Mouse (Mus musculus): ENCODE results near the gene Rai2. TPM values are rescaled to one million over a fixed set of nuclear protein-coding genes. Genes with fewer than 3 reads are reported as not detected.
"Not testable (repeated sequence)": the region's sequence is repeated elsewhere in the genome, so short reads cannot be mapped to it uniquely, and the experiment has no call there.

The Rai2 gene
- total RNA-seq, 2 experiments from 2014 or later, result 12.8 to 15.6 TPM

DNA sequence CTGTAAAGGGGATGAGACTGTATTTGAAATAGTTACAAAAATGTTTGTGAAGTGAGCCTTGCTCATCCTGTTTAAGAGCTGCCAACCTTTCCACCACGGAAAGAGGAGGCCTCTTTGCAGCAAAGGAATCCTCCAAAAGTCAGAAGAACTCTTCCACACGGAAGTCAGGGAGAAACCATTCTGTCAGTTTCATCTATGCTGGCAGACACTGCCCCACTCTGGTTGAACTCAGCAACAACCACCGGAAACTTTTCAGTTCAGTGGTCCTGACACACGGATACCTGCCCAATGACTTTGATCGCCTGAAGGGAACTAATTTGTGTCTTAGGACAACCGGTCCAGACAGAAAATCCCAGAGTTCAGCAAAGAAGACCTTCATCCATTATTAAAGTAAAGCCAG is 73.3 kb downstream of the Rai2 start:
- intact Hi-C loops (cut with DNase I), result loop anchor here (2.0 kb wide), 1 partner anchor 391 kb away; no protein-coding TSS in a partner anchor
- peak; percentile 20 for DNase-seq

DNA sequence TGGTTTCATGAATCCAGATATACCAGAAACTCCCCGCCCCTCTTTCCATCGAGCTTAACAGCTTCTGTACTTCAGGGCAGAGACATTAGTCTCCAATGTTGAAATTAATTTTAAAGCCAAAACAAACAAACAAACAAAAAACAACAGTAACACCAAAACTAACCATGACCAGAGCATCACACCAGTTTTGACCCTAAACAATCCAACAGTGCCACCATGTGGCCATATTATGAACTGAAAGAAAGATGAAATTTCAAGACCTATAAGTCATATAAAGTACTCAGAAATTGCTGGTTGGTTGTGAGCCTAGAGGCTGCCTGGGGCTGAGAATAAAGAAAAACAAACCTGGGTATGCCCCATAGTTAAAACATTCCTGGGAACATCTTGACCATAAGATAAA is 109.3 kb downstream of the Rai2 start:
- not testable (repeated sequence) for DNase-seq
- intact Hi-C loops (cut with DNase I), result loop anchor here (5.0 kb wide), 1 partner anchor 429 kb away; no protein-coding TSS in a partner anchor

All from left cerebral cortex, postnatal 4 days (tissue).